Mouse (Mus musculus) midbrain, postnatal 0 days (tissue): Measurements from ENCODE around the gene Cxcl16. TPM values are rescaled to one million over a fixed set of nuclear protein-coding genes. Genes with fewer than 3 reads are reported as not detected.

Experiments
- ATAC-seq: fragments of 200-750 bp; cut with Nextera tagmentation; 2 replicates; pipeline ENCODE4 v1.8.0; 2017; ENCODE audit warnings: moderate number of reproducible peaks, mild to moderate bottlenecking, moderate TSS enrichment, moderate library complexity; ENCODE audit not compliant: low FRiP score
- DNase-seq: peaks from one replicate; pipeline ENCODE4 v3.0.0-alpha.2; 2015; ENCODE audit warnings: low spot score
- H3K27ac ChIP-seq: fragments of 300-500 bp; sonication (generic); 2 replicates; pipeline ENCODE4 v1.5.1; 2014; ENCODE audit warnings: low read depth, mild to moderate bottlenecking, low read length, mixed read lengths
- H3K27me3 ChIP-seq: fragments of 300-500 bp; sonication (generic); 2 replicates; pipeline ENCODE4 v1.6.1; 2014; ENCODE audit warnings: low read length, control low read depth, mixed read lengths; ENCODE audit not compliant: insufficient read depth
- H3K36me3 ChIP-seq: fragments of 300-500 bp; sonication (generic); 2 replicates; pipeline ENCODE4 v1.6.1; 2014; ENCODE audit warnings: low read length, control low read depth, mixed read lengths; ENCODE audit not compliant: insufficient read depth
- H3K4me1 ChIP-seq: fragments of 300-500 bp; sonication (generic); 2 replicates; pipeline ENCODE4 v1.6.1; 2014; ENCODE audit warnings: mild to moderate bottlenecking, control low read depth, antibody characterized with exemption, low read length, mixed read lengths; ENCODE audit not compliant: insufficient read depth
- H3K4me2 ChIP-seq: fragments of 300-500 bp; sonication (generic); 2 replicates; pipeline ENCODE4 v1.6.1; 2014; ENCODE audit warnings: low read depth, mild to moderate bottlenecking, low read length, mixed read lengths; ENCODE audit not compliant: poor library complexity, severe bottlenecking
- H3K4me3 ChIP-seq: fragments of 300-500 bp; sonication (generic); 2 replicates; pipeline ENCODE4 v1.5.1; 2014; ENCODE audit warnings: low read depth, mild to moderate bottlenecking, low read length, moderate library complexity
- H3K9ac ChIP-seq: fragments of 300-500 bp; sonication (generic); replicated peaks from 2 replicates; pipeline ENCODE4 v1.6.1; 2014; ENCODE audit warnings: mild to moderate bottlenecking, low read length, moderate library complexity, mixed read lengths; ENCODE audit not compliant: poor library complexity, severe bottlenecking
- H3K9me3 ChIP-seq: fragments of 300-500 bp; sonication (generic); 2 replicates; pipeline ENCODE4 v1.6.1; 2016; ENCODE audit warnings: low read length, control low read depth
- CTCF ChIP-seq: IDR thresholded peaks from 2 replicates; pipeline ENCODE4 v1.5.1; 2016; ENCODE audit warnings: antibody characterized with exemption, mild to moderate bottlenecking
- WGBS: fragments of 180-500 bp; shearing (Covaris S2); extraction: QIAGEN DNeasy Blood & Tissue Kit; methylation state at CpG from one replicate; pipeline ENCODE4 v1.1.7; 2014; 5-methylcytosine and 5-hydroxymethylcytosine counted together
- polyA plus RNA-seq: library from polyadenylated mRNA; unstranded; fragments of >200 nt; fragmentation: Nextera tagmentation; extraction: Ambion mirVana; gene quantifications from 2 replicates; pipeline ENCODE4 v1.2.1, GENCODE M21; 2015
- total RNA-seq: library from RNA; depleted of rRNA; stranded (reverse); fragments of >200 nt; gene quantifications from 2 replicates; pipeline ENCODE4 v1.2.3, GENCODE M21; 2014

The Cxcl16 gene
- total and polyA plus RNA-seq, 2 experiments from 2014 or later: 1.9 to 3.1 TPM

- DNase-seq (no peak), ATAC-seq (no peak)
- Histone ChIP-seq H3K27me3 (no peaks in the 10 kb centered on the region), H3K4me1 (no peaks in the 10 kb centered on the region), H3K36me3 (no peaks in the 10 kb centered on the region), H3K9me3 (no peaks in the 10 kb centered on the region), H3K4me3 (no peak overlapping the region), H3K27ac (no peak overlapping the region), H3K4me2 (no peak overlapping the region), H3K9ac (no peak overlapping the region)
- 41% methylated on average over 3 of the region's 3 CpGs for WGBS
- TF ChIP-seq CTCF: no peak
These were observed 13.0 kb downstream of the Cxcl16 start for GRCm38 (mm10) chr11:70446756-70447155.

- Histone ChIP-seq H3K27me3 (no peaks in the 10 kb centered on the region), H3K4me1 (no peaks in the 10 kb centered on the region), H3K4me2 (no peak overlapping the region), H3K9ac (no peak overlapping the region), H3K27ac (no peak overlapping the region), H3K4me3 (no peak overlapping the region), H3K36me3 (peaks cover 15% of the 10 kb centered on the region), H3K9me3 (no peaks in the 10 kb centered on the region)
- DNase-seq (no peak), ATAC-seq (no peak)
- 81% methylated on average over 6 of the region's 6 CpGs for WGBS
- no peak for TF ChIP-seq CTCF
These were observed 15.1 kb downstream of the Cxcl16 start for GRCm38 (mm10) chr11:70444667-70445066.

DNA sequence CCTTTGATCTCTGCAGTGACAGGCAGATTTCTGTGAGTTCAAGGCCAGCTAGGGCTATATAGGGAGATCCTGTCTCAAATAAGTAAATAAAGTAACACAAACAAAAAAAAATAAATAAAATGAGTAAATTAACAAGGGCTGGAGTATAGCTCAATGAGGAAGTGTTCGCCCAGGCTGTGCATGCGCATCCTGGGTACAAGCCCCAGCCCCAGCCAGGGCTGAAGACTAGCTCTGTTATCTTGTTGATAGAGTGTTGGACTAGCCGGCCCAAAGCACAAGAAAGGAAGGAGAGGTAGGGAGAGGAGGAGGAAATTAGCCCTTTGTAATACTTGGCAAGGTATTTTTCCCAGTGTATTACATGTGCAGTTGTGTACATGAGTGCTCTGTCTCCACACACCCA is 15.8 kb downstream of the Cxcl16 start:
- no peak overlapping the region for H3K9ac ChIP-seq
- DNase-seq (no peak), ATAC-seq (no peak)
- no peaks in the 10 kb centered on the region for H3K27me3 ChIP-seq
- no peaks in the 10 kb centered on the region for H3K9me3 ChIP-seq
- H3K4me2 ChIP-seq: no peak overlapping the region
- no peak overlapping the region for H3K27ac ChIP-seq
- peaks cover 22% of the 10 kb centered on the region for H3K36me3 ChIP-seq
- 90% methylated on average over 3 of the region's 3 CpGs for WGBS
- H3K4me1 ChIP-seq: no peaks in the 10 kb centered on the region
- H3K4me3 ChIP-seq: no peak overlapping the region
- TF ChIP-seq CTCF: no peak

- DNase-seq (no peak), ATAC-seq (no peak)
- no peaks in the 10 kb centered on the region for H3K27me3 ChIP-seq
- no peak overlapping the region for H3K4me2 ChIP-seq
- no peak overlapping the region for H3K27ac ChIP-seq
- H3K4me3 ChIP-seq: no peak overlapping the region
- TF ChIP-seq CTCF: no peak
- no peak overlapping the region for H3K9ac ChIP-seq
- peaks cover 43% of the 10 kb centered on the region for H3K36me3 ChIP-seq
- no peaks in the 10 kb centered on the region for H3K9me3 ChIP-seq
- WGBS: 93% methylated on average over 7 of the region's 7 CpGs
- H3K4me1 ChIP-seq: no peaks in the 10 kb centered on the region
These were observed 17.9 kb downstream of the Cxcl16 start for GRCm38 (mm10) chr11:70441882-70442281.

DNA sequence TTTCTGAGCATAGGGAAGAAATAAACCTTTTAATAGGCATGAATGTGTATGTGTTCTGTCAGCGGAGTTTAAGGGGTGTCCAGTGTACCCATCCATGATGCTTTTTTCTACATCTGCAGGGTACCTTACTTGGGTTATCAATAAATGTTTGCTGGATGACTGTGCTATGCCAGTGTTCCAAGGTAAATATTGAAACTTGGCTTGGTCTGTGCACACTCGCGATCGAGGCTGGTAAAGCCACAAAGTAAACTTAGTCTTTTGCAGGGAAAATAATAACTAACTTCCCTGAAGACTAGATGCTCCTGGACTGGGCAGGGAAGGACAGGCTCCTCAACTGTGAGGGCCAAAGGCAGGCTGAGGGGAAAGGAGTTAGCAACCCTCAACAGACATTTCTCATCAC is 19.1 kb downstream of the Cxcl16 start:
- H3K9ac ChIP-seq: no peak overlapping the region
- peaks cover 52% of the 10 kb centered on the region for H3K36me3 ChIP-seq
- no peaks in the 10 kb centered on the region for H3K9me3 ChIP-seq
- DNase-seq: no peak
- TF ChIP-seq CTCF: no peak
- H3K4me1 ChIP-seq: no peaks in the 10 kb centered on the region
- H3K27me3 ChIP-seq: no peaks in the 10 kb centered on the region
- H3K27ac ChIP-seq: no peak overlapping the region
- 92% methylated on average over 4 of the region's 4 CpGs for whole genome bisulfite sequencing
- ATAC-seq: no peak
- H3K4me3 ChIP-seq: no peak overlapping the region
- H3K4me2 ChIP-seq: no peak overlapping the region

GRCm38 (mm10) chr11:70438728-70439374 is 20.9 kb downstream of the Cxcl16 start:
- H3K9me3 ChIP-seq: no peaks in the 10 kb centered on the region
- H3K27ac ChIP-seq: no peak overlapping the region
- peaks cover 2% of the 10 kb centered on the region for H3K4me1 ChIP-seq
- no peaks in the 10 kb centered on the region for H3K27me3 ChIP-seq
- no peak overlapping the region for H3K9ac ChIP-seq
- H3K36me3 ChIP-seq: peaks cover 52% of the 10 kb centered on the region
- no peak overlapping the region for H3K4me3 ChIP-seq
- TF ChIP-seq CTCF: no peak
- ATAC-seq: no peak
- 92% methylated on average over 7 of the region's 7 CpGs for WGBS
- no peak overlapping the region for H3K4me2 ChIP-seq
- no peak for DNase-seq
